Mouse (Mus musculus) frontal cortex, adult (tissue): ENCODE measurements around the gene Odf4.
"Not testable (repeated sequence)": the region's sequence is repeated elsewhere in the genome, so short reads cannot be mapped to it uniquely, and the experiment has no call there.

Experiments
- ATAC-seq: cut with Nextera tagmentation; 2 replicates; pipeline ENCODE4 v1.9.2; 2017; ENCODE audit warnings: mild to moderate bottlenecking, moderate library complexity, mixed read lengths; ENCODE audit not compliant: low TSS enrichment

Gene Odf4

DNA sequence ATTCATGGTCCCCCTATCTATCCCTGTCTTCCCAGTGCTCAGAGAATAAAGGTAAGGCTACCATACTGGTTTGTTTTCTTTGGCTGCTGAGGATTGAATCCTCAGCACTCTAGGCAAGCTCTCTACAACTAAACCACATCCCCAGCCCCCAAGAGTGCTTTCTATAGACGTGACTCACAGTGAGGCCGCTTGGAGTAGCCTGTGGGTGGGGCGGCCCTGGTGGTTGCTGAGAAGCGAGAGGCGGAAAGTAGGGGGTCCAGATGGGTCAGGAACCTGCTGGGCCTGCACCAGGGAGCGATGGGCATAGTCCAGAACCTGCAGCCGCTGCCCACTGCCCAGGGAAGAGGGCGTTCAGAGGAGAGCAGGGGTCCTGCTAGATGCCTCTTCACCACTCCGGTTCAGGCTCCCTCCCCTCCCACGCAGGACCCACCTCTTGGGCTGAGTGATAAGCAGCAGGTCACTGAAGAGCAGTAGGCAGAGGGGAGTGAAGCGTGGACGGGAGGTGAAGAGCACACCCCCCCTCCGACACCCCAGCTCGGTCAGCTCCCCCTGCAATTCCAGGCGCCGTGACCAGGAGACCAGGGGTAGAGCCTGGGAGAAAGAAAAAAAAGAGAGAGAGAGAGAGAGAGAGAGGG, 20.0 kb upstream of the Odf4 start:
- ATAC-seq: peak; percentile 86

DNA sequence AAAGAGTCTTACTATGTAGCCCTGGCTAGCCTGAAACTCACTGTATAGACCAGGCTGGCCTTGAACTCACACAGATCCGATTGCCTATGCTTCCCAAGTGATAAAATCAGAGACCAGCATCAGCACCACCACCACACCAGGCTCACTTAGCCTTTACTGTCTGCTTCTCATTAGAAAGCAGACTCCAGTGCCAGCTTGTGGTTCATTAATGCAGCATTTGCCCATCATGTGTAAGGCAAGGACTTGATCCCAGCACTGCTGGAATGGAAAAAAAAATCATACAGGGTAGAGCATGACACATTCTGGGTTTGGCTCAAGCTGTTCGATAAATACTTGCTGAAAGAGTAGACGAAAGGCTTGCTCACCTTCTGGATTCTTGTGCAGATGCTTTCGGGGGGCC, 19.1 kb upstream of the Odf4 start:
- no peak for ATAC-seq

DNA sequence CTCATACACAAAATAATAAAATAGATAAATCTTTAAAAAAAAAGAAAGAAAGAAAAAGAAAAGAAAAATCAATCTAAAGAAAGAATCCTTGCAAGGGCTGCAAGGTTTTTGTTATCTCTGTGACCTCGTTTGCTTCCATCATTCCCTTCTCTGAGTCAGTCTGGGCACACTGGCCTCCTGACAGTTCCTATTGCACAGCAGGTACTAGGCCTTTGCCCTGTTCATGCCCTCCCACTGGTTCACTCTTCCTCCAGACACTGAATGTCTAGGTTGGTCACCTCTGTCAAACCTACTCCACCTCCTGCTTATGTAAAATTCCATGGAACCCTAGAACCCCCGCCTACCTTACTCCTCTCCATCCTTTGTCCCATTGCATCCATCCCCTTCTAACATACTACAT, 18.4 kb upstream of the Odf4 start:
- ATAC-seq: no peak

DNA sequence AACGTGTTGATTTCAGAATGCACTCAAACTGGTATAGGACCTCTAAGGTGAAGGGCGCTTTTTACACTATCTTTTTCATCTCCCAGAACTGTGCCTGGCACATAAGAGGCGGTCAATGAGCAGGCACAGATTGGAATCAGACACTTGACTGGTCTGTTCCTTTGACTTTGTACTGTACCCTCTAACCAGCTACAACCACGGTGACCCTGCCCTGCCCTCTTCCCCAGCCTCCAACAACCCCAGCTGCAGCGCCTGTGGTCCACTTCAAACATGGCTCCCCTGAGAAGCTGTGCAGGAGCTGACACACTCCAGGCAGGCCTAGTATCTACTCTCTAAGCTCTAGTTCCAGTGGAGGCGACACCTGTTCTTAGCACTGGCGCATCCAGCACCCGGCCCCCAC, 15.8 kb upstream of the Odf4 start:
- no peak for ATAC-seq

DNA sequence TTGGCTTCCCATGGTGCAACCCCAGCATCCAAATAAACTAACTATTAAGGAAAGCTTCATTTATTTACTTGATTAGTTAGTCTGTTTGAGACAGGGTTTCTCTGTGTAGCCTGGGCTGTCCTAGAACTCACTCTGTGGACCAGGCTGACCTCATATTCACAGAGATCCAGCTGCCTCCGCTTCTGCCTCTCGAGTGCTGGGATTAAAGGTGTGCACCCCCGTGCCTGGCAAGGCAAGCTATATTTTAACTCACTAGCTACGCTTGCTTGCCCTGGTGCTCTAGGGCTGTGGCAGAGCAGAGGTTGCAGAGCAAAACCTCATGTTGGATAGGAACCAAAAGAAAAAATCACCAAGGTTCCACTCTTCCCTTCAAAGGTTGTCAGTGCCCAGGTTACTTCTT, 13.6 kb upstream of the Odf4 start:
- no peak for ATAC-seq

DNA sequence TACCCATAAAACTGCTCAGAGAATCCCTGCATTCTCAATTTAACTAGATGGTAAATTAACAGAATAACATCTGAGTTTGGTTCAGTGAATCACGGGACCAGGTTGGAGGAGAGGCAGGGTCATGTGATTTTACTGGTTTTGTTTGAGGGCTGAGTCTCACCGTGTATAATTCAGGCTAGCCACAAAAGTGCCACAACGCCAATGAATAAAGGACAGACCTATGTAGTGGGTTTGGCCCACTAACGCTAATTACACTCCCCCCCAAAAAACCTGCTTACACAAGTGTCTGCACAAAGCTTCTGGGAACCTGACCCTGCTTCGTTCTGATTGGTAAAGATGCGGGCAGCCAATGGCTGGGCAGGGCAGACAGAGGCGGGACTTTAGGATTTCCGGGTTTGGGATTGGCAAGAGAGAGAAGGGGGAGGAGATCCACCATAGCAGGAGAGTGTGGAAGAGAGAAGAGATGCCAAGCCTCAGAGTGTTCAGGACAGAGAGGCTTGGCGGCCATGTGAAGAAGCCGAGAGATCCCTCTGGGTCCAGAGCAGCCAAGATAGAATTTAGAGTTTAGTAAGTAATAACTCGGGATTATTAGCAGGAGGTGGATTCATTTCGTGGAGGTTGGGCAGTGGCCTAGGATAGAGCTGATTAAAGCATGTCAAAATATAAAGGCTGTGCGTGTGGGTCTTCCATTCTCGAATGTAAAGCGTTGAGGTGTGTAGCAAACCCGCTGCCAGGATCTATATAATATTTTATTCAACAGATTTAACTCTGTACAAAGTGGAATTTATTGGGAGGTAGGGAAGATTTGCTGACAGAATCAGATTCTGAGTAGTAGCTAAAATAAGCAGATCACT, 12.8 kb upstream of the Odf4 start:
- peak; percentile 98 for ATAC-seq

DNA sequence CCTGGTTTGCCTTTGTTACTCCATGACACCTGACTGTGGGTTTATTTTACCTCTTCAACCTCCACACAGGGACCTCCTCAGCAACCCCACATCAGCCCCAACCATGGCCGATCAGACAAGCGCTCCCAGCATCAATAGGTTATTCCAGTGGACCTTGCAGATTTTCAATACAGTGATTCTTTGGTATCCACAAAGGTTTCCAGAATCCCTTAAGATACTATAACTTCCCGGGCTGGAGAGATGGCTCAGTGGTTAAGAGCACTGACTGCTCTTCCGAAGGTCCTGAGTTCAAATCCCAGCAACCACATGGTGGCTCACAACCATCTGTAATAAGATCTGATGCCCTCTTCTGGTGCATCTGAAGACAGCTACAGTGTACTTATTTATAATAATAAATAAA, 10.1 kb upstream of the Odf4 start:
- ATAC-seq: not testable (repeated sequence)

DNA sequence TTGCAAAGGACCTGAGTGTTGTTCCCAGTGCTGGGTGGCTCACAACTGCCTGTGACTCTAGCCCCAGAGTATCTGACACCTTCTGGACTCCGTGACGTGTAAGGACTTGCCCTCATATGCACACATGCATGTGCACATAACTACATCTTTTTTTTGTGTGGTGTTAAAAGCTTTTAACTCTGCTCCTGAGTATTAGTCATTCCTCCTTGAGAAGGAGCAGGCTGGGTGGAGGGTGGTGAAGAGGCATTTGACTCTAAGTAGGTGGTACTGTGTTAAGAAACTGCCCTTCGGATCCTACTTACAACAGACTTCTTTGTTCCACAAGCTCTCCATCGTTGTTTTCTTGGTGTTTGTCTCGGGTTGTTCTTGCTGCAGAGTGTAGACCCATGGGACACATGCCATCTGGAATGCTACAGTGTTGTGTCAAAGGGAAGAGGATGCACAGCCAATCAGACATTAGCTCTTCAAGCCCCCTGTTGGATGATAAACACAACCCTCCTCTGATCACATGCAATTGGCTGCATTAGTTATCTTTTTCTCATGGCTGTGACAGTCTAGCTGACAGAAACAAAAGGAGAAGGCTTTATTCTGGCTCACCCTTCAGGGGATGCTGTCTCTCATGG, 7.1 kb upstream of the Odf4 start:
- ATAC-seq: no peak

DNA sequence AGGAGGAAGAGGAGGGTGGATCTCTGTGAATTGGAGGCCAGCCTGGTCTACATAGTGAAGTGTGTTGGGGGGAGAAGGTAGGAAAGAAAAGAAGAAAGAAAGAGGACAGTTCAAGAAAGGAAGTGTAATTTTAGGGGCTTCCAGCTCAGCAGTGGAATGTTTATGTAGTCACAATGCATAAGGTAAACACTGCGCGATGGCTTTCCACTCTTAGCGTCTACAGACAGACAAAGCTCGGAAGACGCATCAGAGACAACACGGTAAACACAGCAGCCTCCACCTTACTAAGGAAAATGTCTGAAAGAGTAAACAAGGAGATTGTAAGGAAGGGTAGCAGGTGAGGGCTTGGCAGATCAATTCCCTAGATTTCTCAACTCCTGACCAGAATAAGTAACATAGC, 3.1 kb upstream of the Odf4 start:
- ATAC-seq: no peak

DNA sequence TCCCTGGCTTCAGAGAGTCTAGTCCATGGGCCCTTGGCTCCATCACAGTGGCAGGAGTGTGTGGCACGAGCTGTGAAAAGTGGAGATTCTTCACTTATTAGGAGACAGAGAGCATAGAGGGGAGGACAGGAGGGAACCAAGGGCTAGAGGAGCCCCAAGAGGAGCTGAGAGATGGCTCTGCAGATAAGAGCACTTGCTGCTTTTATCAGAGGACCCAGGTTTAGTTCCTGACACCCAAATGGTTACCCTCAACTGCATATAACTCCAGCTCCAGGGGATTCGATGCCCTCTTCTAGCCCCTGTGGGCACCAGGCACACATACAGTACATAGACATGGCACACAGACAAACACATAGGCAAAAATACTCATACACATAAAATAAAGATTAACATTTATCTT, 2.1 kb downstream of the Odf4 start:
- ATAC-seq: no peak

DNA sequence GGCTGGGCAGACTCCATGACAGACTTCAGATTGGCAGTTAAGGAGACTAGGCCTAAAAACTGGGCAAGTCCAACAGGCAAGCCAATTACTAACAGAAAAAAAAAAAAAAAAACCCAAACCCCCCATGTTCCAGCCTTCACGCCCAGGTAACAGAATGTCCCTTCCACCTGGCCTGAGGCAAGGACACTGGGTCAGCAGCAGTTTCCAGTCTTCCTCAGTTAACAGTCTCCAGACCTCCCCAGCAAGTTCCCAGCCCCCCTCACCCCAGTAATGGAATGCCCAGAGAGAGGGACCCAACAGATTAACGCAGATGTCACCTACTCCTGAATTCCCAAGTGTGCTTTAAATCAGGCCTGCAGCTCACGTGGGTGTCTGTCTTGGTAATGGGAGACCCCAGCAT, 3.7 kb downstream of the Odf4 start:
- no peak for ATAC-seq

DNA sequence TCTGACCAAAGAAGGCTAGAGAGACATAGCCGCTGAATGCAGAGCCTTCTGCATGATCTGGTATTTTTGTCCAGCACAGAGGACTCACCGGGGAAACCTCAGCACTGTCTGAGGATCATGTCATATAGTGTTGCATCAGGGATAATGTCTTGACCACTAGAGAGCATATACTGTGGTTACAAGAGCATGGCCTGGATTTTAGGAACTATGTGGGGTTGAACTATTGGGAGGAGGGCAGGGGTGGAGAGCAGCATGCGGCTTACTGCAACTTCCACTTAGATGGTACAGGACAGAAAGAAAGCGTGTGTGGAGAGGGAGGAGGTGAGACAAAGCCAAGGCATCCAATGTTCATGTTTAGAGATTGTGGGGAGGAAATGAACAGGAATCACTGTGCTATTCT, 12.3 kb downstream of the Odf4 start:
- no peak for ATAC-seq

DNA sequence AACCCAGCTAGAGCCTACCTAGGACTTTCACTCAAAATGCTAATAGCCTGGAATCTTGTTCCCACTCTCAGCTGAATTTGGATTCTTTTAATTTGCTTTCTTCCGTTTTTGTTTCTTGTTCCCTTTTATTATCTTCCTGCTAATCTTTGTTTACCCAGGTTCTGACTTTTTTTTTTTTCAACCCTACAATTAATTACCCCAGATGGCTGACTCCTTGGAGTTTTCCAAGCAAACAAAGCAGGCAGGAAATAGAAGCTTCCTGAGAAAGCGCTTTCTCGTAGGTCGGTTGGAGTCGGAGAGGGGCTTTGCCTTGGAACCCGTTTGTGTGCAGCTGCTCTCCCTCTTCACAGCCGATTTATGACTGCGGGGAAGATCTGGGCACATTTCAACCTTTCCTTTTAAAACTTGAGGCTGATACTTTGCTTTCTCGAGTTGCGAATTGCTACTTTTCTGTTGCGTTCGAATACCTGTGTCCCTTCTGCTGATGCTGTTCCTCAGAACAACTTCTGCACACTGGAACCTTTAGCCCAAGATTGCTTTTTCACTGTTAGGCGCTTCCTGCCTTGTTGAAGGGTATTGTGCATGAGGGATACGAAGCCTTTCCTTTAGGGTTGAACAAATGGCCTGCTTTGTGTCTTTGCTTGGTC, 15.2 kb downstream of the Odf4 start:
- no peak for ATAC-seq

DNA sequence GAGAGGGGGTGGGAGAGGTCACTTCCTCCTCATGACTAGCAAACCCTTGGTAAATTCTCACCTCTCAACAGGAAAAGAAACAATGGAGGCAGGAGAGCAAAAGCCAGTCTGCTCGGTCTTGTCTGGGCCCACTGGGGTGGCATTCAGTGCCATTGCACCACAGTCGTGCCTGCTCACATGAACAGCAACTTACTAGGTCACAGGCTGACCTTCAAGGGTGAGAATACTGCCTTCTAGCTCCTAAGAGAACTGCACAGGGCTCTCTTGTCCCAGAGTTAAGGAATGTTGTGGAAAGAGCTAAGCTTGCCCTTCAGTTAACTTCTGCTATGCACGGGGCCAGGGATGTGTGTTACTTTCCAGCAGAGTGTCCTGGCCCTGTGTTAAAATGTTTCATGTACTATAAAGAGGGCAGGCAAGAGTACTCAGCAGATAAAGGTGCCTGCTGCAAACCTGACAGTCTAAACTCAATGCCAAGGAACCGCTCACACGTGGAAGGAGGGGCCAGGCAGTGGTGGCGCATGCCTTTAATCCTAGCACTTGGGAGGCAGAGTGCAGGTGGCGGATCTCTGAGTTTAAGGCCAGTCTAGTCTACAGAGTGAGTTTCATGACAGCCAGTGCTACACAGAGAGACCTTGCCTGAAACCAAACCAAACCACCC, 17.9 kb downstream of the Odf4 start:
- ATAC-seq: no peak

DNA sequence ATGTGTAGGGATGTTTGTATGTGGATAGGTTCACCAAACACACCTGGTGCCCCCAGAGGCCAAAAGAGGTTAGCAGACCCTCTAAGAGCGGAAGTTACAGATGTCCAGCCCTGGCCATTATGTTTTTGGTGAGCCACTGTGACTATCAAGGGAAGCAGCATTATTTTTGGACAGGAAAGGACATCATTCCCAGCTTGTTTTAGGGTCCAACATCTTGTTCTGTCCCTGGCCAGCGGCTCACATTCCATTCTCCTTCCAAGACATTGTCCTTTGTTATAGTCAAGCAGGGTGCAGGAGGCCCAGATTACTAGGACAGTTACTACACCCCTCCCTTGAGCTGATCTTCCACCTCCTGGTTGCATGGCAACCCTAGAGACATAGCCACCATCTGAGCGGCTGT, 19.6 kb downstream of the Odf4 start:
- ATAC-seq: no peak

DNA sequence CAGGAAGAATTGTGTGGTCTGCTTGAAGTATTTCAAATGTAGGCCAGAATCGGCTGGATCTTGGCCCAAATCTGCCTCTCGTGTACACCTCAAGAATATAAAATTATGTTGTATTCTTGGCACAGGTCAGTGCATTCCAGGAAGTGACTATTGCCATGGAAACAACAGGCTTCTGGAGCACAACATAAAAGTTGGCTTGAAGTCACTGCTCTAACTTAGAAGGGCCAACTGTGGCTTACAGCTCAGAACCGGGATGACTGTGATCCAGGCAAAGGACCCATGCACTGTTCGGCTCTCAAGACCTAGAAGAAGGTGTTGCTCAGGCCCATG, 20.5 kb downstream of the Odf4 start:
- no peak for ATAC-seq

DNA sequence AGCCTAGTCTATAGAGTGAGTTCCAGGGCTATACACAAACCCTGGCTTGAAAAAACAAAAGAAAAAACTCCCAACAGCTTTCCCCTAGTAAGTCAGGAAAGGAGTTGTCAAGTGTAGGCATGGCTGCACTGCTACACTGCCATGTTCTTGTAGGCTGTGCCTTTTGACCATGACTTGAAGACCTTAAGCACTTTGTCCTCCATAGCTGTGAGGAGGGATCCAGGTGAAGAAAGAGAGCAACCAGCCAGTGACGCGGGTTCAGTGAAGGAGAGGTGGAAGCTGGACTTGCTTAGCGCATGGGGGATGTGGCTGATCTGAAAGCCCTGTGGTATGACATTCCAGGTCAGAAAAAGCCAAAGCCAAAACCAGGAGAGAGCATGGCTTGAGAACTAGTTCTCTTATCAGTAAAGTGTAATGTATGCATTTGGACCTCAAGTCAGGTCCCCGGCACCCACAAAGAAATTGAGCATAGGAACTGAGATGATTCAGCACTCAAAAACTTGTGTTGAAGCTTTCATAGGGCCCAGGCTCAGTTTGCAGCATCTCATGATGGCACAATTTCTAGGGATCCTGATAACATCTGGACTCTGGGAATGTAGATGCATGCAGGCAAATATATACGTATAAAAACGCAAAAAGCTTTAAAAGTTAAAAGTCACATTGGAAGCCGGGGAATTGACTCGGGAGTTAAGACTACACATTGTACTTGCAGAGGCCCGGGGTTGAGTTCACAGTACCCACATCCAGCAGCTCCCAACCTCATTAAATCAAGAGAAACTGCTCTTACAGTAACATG, 21.0 kb downstream of the Odf4 start:
- no peak for ATAC-seq

DNA sequence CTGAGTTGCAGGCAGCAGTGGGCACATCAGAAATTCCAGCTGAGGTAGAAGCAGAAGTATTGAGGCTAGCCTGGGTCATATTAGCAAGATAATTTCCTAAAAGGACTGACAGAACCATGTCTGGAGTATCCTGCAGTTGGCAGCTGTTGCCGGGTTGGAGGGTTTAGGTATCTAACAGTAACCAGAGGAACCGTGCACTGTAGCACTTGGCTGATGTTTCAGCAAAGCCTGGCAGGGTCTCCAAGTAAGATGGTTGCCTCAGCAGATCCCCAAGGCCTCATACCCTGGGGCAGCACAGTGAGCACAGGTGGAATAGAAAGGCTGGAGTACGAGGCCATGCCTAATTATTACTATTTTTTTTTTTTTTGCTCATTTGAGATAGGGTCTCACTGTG, 21.7 kb downstream of the Odf4 start:
- no peak for ATAC-seq

DNA sequence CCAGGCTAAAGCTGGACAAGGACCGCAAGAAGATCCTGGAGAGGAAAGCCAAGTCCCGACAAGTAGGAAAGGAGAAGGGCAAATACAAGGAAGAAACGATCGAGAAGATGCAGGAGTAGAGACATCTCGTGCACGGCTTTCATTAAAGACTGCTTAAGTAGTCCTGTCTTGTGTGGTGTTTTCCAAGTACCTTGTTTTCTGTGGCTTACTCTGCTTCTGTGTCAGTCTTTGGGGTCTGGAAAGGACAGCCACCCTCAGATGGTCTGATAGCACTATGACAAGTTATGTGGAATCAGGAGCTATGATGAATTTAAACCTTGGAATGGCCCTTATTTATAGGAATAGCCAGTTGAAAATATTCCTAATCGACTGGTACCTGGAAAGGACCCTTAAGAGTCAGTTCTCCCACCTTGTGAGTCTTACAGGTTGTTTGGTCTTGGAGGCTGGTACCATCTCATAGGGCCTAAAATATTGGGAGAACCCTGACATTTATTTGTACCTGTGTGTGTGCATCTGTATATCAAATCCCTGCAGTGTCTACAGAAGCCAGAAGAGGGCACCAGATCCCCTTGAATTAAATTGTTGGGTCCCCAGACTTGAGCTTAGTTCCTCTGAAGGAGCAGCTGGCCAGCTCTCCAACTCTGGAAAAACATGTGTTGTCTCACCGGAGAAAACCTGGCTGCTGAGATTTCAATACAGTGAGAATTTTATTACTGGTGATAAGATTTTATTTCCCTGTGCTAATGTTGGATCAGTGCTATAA, 22.3 kb downstream of the Odf4 start:
- no peak for ATAC-seq

DNA sequence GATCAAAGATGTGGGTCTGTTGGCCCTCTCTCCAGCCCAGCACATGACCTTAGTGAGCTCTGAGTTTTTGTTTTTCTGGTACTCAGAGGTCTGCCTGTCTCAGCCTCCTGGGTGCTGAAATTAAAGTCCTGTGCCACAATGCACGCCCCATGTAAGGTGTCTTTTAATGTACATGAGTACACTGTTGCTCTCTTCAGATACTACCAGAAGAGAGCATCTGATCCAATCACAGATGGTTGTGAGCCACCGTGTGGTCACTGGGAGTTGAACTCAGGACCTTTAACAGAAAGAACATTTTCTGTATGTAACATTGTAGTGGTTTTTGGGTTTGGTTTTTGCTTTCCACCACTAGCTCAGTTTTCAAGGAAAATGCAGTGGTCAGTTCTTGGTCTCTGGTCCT, 23.1 kb downstream of the Odf4 start:
- no peak for ATAC-seq

DNA sequence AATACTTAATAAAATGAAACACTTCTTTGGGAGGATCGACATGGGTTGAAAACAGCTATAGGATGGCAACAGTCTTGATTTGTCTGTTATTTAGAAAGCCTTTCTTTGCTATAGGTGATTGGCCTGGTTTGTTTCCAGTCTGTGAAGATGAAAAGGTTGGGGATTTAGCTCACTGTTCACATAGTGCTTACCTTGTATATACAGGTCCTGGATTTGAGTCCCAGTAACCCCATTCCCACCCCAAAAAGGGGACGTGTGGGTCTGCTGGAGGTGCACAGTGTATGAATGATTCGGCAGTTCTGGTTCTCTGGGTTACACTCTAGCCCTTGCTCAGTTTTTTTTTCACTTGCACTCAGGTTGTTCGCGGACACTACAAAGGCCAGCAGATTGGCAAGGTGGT, 24.1 kb downstream of the Odf4 start:
- no peak for ATAC-seq
